Mouse (Mus musculus) embryo, embryonic 10.5 days (tissue): Measurements from ENCODE around the gene Cyp2b10.

ENCODE experiments used
- DNase-seq: peaks from one replicate; pipeline ENCODE4 v3.0.0-alpha.2; 2015; ENCODE audit warnings: low spot score

Cyp2b10 gene

GRCm38 (mm10) chr7:25916116-25916515 is 18.7 kb downstream of the Cyp2b10 start:
- no peak for DNase-seq

- peak; percentile 4 for DNase-seq
Measured at GRCm38 (mm10) chr7:25917271-25917670, 19.9 kb downstream of the Cyp2b10 start.

- no peak for DNase-seq
Measured at GRCm38 (mm10) chr7:25919467-25919866, 22.0 kb downstream of the Cyp2b10 start.

GRCm38 (mm10) chr7:25945274-25945673 is 47.9 kb downstream of the Cyp2b10 start:
- DNase-seq = no peak
